Mouse (Mus musculus): ENCODE data around the gene Pip5kl1.

The Pip5kl1 gene

DNA sequence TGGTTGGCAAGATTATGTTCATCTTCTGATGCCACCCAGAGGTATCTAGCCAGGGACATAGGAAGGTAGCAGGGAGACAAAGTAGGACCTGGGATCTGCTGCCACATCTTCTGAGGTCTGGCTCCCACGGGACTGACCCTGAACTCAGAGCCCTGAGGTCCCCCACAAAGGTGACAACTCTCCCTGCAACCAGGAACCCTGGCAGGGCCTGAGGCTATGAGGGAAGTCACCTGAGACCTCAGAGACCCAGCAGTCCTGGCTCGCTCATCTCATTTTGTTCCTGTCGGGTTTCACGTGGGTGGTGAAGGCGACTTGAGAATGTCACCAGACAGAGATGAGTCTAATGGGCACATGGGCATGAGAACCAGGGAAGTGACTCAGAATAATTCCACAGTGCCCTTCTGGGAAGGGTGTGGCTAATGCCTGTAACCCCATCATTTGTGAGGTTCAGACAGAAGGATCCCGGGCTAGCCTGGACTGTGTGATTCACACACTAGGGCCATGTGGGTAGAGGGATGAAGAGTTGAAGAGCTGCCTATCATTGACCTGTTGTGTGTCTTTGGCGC lies 10.6 kb downstream of the Pip5kl1 start:
- DNase-seq: no peak

- DNase-seq: peak; percentile 95 to 96
These were observed 12.3 kb downstream of the Pip5kl1 start, which contains the start of gene St6galnac4 for GRCm38 (mm10) chr2:32586871-32587351. TSS of gene St6galnac4 (plus strand) at chr2:32587095.

DNA sequence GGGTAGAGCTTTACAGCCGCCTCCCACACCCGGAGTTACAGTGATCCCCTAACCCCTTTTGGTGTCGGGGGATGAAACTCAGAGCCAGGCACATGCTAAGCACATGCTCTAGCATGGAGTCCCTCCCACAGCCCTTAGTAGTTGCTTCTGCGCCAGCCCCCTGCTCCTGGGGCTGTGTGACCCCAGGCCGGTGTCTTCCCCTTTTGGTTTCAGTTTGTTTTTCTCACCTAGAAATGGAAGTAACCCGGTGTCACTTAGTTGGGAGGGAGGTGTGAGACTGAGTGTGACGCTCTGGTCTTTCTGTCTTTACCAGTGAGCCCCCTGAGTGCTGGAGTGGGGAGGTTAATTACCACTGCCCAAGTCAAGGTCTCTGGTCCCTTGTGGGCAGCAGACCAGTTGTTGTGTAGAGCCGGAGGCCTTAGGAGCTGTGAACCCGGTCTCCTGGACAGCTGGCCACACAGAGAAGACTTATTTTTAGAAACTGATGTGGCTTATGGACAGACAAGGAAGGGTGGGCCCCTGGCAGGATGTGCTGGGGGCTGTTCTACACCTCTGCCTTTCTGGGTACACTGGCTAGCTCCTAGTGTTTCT lies 13.2 kb downstream of the Pip5kl1 start:
- DNase-seq: peak in 1 of 2 experiments; percentile 48

DNA sequence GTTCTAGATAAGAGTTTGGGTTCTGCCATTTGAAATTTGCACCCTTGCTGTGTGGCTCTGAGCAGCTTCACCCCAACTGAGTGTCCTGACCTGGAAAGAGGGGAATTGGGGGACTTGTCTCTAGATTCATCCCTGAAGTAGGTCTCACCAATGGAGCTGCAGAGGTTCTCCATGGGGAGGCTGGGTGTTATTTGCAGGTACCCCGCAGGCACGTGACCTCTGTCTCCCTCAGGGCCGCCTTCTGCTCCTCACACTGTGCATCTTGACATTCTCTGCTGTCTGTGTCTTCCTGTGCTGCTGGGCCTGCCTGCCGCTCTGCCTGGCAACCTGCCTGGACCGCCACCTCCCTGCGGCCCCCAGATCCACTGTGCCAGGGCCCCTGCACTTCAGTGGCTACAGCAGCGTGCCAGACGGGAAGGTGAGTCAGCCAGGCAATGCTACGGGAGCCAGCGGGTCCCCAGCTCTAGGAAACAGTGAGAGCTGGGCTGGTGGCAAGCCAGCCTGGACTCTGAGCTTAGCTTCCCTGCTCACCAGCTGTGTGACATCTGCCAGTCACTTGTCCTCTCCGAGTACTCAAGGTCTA lies 14.7 kb downstream of the Pip5kl1 start:
- DNase-seq: peak; percentile 92 to 95

DNA sequence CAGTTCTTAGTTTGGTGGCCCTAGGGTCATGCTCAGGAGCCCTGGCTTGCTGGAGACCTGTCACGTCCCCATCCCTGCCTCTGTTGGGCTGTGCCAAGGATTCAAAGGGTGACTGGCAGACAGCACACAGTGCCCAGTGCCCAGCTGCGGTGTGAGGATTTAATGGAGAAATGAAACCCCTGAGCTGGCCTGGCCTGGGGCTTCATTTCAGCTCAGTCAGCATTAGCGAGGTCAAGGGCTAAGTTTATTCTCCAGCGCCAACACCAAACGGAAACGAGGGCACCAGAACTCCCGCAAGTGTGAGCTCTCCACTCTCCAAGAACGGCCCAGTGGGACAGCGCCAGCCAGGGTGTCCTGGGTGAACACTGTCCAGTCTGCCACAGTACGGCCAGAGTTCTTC lies 15.6 kb downstream of the Pip5kl1 start:
- DNase-seq: peak in 1 of 2 experiments; percentile 54

- DNase-seq: peak; percentile 55 to 71
These were observed 16.7 kb downstream of the Pip5kl1 start for GRCm38 (mm10) chr2:32591249-32591648.

- DNase-seq: peak; percentile 91 to 92
These were observed 22.1 kb downstream of the Pip5kl1 start for GRCm38 (mm10) chr2:32596725-32597124.

DNA sequence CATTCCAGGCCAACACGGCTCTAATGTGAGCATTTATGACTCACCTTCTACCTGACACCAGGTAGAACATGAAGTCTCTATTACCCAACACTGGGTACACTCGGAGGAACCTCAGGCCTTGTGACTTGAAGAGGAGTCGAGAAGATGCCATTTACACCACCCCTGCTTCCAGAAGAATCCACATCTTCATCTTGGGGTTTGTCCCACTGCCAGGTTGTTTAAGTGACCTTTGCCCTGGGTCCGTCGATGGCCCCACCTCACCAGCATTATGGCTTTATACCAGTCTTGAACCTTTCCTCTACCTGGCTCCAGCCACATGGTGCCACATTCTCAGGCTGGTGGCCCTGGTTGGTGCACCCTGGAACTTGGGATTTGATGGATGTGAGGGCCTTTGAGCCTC lies 22.7 kb downstream of the Pip5kl1 start:
- no peak for DNase-seq

DNA sequence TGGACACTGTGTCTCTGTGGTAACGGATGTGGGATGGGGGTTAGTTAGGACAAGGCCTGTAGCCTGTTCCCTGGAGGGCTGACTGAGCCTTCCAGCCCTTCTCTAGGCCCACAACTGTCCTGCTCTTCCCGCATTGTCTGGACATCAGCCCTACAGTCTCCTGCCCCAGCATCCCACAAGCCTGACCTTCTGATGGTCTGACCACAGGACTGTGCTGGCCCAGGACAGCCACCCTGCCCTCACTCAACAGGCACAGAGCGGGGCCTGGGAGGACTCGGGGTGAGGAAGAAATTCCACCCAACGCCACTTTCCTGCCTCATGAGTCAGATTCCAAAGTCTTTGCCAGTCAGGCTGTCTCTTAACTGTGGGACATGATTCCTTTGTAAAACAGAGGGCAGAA lies 23.1 kb downstream of the Pip5kl1 start:
- DNase-seq: no peak

DNA sequence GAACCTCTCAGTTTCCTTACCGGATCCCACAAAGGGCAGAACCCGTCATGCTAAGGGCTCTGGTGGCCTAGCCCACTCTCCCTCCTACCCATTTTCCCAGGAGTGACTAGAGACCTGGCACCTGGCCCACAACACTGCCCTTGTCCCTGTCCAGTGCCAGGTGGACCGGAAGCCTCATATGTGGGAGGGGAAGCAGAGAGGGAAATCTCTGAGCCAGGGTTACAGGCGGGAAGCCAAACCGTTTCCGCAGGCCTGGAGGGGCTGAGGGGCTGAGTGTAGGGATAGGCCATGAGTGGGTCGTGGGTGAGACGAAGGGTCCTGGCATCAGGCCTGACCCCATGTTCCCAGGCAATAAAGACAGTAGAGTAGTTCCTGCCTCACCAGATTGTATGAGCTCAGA lies 23.9 kb downstream of the Pip5kl1 start:
- peak; percentile 87 to 89 for DNase-seq

GRCm38 (mm10) chr2:32599409-32599808 lies 24.8 kb downstream of the Pip5kl1 start, which contains the start of gene St6galnac6:
TSS of gene St6galnac6 (plus strand) at chr2:32599709.
- DNase-seq: no peak

DNA sequence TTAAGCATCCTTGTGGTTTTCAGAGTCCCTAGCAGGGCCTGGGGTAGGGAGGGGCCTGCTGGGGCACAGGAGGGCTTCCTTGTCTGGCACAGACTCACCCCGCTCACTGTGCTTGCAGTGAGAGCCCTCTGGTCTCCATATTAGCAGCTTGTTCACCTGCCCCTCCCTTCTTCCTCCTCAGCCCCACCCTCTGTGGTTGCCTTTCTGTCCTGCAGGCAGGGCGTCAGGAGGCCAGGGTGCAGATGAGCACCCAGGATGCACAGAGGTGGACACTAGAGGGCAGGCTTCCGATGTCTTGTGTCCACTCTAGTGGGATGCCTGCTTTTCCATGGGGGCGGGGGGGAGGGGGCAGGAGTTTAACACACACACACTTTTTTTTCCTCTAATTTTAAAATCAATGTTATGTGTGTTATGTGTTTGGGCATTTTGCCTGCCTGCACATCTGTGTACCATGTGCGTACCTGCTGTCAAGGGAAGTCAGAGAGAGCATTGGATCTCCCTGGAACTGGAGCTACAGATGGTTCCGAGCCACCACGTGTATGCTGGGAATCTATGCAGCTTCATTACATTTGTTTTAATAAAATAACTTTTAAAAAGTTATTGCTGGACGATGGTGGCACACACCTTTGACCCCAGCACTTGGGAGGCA lies 26.9 kb downstream of the Pip5kl1 start:
- peak in 1 of 2 experiments; percentile 69 for DNase-seq

DNA sequence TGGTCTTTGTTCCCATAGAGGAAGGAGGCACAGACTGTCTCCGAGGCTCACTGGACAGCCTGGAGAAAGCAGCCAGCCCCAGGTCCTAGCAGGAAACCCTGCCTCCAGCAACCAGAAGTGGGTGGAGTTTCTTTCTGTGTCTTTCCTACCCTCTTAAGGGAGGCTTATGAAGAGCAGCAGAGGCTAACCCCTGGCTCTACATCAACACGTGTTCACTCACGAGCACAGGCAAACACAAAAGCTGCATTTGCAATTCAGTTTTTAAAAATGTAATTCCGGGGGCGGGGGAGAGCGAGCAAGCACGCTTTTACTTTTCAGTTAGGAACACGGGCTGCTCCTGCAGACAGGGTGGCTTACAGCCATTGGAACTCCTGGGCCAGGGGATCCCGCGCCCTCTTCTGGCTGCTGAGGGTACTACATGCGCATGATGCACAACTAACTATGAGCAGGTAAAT lies 28.0 kb downstream of the Pip5kl1 start:
- DNase-seq: peak; percentile 97 to 98

DNA sequence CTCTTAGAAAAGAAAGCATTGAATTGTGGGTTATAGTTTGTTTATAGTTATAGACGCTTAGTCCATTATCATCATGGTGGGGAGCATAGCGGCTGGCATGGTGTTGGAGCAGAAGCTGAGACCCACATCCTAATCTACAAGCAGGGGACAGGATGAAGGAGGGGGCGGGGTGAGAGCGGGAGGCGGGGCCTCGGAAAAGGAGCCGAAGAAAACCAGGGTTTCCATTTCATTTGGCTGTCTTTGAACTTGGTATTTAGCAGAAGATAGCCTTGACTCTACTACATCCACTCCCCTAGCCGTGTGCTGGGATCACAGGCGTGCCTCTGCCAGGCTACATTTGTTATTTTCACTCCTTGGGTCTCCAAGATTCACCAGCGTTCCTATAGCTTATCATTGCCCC lies 30.0 kb downstream of the Pip5kl1 start:
- DNase-seq: no peak

- peak; percentile 89 to 91 for DNase-seq
These were observed 31.9 kb downstream of the Pip5kl1 start for GRCm38 (mm10) chr2:32606161-32607142.

DNA sequence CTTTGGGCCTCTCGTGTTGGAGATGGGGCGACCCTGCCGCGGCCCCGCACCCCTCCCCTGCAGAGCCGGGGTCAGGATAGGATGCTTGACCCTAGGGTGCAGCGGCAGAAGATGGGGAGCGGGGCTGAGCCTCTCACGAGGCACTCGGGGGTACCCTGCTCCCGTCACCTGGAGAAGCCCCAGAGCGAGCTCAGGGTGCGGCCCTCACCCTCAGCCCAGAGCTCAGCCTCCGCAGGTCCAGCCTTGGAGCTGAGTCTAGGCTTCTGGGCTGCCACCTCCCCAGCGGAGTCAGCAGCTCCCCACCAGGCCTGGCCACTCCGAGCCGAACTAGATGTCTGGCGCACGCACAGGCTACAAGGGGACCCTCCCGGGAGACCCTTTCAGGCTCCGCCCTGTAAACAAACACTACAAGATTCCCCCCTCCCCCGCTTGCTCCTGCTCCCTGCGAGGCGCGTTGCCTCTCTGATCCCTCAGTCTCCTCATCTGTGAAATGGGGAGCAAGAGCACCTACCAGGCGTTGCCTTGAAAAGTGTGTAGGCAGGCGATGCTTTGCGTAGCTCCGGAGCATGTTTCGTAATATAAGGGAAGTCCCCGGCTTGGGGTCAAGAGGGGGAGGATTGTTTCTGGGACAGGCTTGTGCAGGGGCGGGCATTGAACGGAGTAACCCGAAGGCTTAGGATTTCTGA lies 32.8 kb downstream of the Pip5kl1 start:
- peak; percentile 63 to 64 for DNase-seq

DNA sequence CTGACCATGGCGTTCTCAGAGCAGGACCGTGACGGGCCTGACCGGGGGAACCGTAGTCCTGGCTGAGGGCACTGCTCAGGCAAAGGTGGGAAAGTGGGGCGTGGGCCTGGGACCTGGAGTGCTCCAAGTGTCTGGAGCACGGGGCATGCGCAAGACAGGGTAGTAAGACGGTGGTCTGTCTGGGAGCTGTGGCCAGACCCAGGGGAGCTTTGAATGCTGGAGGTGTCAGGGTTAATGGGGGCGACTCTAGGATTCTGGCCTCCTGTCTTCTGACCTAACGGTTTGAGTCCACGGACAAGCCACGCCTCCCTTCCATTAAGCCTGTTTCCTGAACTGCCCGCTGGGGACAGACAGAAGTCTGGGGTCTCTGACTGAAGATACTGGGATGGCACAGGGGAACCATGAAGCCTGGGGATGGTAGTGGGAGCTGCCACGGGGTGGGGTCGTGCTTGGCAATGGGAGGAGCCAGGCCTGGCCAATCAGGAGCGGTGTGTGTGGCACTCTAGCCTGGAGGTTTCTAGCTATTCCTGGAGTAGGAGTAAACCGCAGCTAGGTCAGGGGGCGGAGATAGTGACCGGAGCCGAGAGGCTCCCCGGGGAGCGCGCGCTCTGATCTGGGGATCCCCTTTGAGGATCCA lies 33.7 kb downstream of the Pip5kl1 start:
- peak; percentile 56 to 59 for DNase-seq

GRCm38 (mm10) chr2:32608778-32609435 lies 34.3 kb downstream of the Pip5kl1 start:
- no peak for DNase-seq

DNA sequence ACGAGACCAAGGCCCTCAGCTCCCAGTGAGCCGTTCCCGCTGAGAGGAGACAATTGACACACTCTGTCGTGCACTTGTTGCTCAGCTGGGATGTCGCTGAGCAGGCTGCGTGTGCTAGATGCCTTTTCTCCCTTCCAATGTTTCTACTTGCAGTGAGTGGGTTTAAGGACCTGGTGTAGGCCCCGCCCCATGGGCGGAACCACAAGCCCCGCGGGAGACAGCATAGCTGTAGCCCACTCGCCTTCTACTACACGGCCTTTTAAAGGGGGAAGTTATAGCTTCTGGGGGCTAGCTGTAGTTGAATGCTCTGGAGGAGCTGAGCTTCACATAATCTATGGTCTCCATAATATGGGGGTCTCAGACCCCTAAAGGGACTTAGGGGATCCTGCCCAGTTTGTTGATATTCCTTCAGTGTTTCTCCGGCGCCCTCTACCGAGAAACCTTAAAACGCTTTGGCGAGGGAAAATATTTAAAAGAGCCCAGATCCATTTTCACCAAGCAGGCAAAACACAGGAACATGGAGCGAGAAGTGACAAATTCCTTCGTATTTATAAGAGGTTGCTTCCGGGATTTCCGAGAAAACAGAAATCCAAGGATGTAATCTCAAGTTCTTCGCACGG lies 36.1 kb downstream of the Pip5kl1 start:
- peak in 1 of 2 experiments; percentile 47 for DNase-seq

- no peak for DNase-seq
These were observed 37.7 kb downstream of the Pip5kl1 start for GRCm38 (mm10) chr2:32612274-32612673.
